Mouse (Mus musculus) embryonic facial prominence, embryonic 13.5 days (tissue): ENCODE data around the gene Gm10840. TPM values are rescaled to one million over a fixed set of nuclear protein-coding genes. Genes with fewer than 3 reads are reported as not detected.
A peak's percentile ranks its signal among the peaks of the same experiment; 100 is the strongest.

Experiments
- ATAC-seq: fragments of 200-750 bp; cut with Nextera tagmentation; 2 replicates; pipeline ENCODE4 v1.8.0; 2017; ENCODE audit warnings: low read depth; ENCODE audit not compliant: insufficient number of reproducible peaks, insufficient read depth, low FRiP score, low TSS enrichment
- H3K27ac ChIP-seq: fragments of 300-500 bp; sonication (generic); 2 replicates; pipeline ENCODE4 v1.5.1; 2015; ENCODE audit warnings: moderate library complexity, mild to moderate bottlenecking, inconsistent platforms
- H3K27me3 ChIP-seq: fragments of 300-500 bp; sonication (generic); 2 replicates; pipeline ENCODE4 v1.6.1; 2015; ENCODE audit warnings: mild to moderate bottlenecking, inconsistent platforms
- H3K36me3 ChIP-seq: fragments of 300-500 bp; sonication (generic); 2 replicates; pipeline ENCODE4 v1.6.1; 2015; ENCODE audit warnings: mild to moderate bottlenecking, inconsistent platforms
- H3K4me1 ChIP-seq: fragments of 300-500 bp; sonication (generic); 2 replicates; pipeline ENCODE4 v1.6.1; 2015; ENCODE audit warnings: inconsistent platforms
- H3K4me2 ChIP-seq: fragments of 300-500 bp; sonication (generic); 2 replicates; pipeline ENCODE4 v1.6.1; 2015; ENCODE audit warnings: moderate library complexity, mild to moderate bottlenecking, inconsistent platforms
- H3K4me3 ChIP-seq: fragments of 300-500 bp; sonication (generic); 2 replicates; pipeline ENCODE4 v1.5.1; 2015; ENCODE audit warnings: mild to moderate bottlenecking, inconsistent platforms
- H3K9ac ChIP-seq: fragments of 300-500 bp; sonication (generic); 2 replicates; pipeline ENCODE4 v1.6.1; 2015; ENCODE audit warnings: mild to moderate bottlenecking, inconsistent platforms
- H3K9me3 ChIP-seq: fragments of 300-500 bp; sonication (generic); 2 replicates; pipeline ENCODE4 v1.6.1; 2016; ENCODE audit warnings: inconsistent platforms
- WGBS: fragments of 180-500 bp; shearing (Covaris S2); methylation state at CpG from one replicate; pipeline ENCODE4 v1.1.7; 2015; ENCODE audit warnings: mixed read lengths; 5-methylcytosine and 5-hydroxymethylcytosine counted together
- polyA plus RNA-seq: library from polyadenylated mRNA; unstranded; fragments of >200 nt; fragmentation: Nextera tagmentation; extraction: Ambion mirVana; gene quantifications from 2 replicates; pipeline ENCODE4 v1.2.1, GENCODE M21; 2015

Gm10840 gene
- polyA plus RNA-seq, 1 experiment from 2014 or later, result not detected

GRCm38 (mm10) chr11:106152132-106152531, 8.5 kb upstream of the Gm10840 start:
- Histone ChIP-seq H3K4me1 (peaks cover 14% of the 10 kb centered on the region), H3K4me3 (no peak overlapping the region), H3K36me3 (peaks cover 94% of the 10 kb centered on the region), H3K4me2 (no peak overlapping the region), H3K27me3 (no peaks in the 10 kb centered on the region), H3K9ac (no peak overlapping the region), H3K9me3 (no peaks in the 10 kb centered on the region), H3K27ac (no peak overlapping the region)
- WGBS, result 79% methylated on average over 8 of the region's 8 CpGs
- ATAC-seq, result no peak

DNA sequence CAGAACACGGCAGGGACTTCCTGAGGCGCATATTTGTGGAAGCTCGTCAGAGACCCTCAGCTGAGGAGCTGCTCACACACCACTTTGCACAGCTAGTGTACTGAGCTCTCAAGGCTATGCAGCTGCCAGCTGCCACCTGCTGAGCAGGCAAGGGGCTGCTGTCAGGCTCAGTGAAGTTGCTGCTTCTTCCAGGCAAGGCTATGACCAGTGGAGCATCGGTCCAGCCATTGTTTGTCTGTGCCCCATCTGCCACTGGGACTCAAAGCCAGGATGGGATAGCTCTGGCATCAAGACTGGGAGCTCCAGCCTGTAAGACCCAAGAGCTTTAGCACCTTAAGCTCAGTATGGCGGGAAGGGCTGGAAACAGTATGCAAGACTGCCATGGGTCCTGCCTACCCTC, 6.6 kb upstream of the Gm10840 start:
- H3K9me3 ChIP-seq, result no peaks in the 10 kb centered on the region
- H3K4me1 ChIP-seq, result peaks cover 33% of the 10 kb centered on the region
- H3K36me3 ChIP-seq, result peaks cover 93% of the 10 kb centered on the region
- H3K9ac ChIP-seq, result no peak overlapping the region
- 0 out of 2 replicates have a peak overlapping the region, but pooled peaks have one; percentile 4 for H3K27ac ChIP-seq
- no peak overlapping the region for H3K4me3 ChIP-seq
- H3K4me2 ChIP-seq, result no peak overlapping the region
- no peak for ATAC-seq
- 86% methylated on average over 5 of the region's 5 CpGs for WGBS
- H3K27me3 ChIP-seq, result no peaks in the 10 kb centered on the region

- Histone ChIP-seq H3K9me3 (no peaks in the 10 kb centered on the region), H3K27me3 (no peaks in the 10 kb centered on the region), H3K27ac (no peak overlapping the region), H3K4me1 (peaks cover 35% of the 10 kb centered on the region), H3K4me3 (no peak overlapping the region), H3K4me2 (no peak overlapping the region), H3K9ac (no peak overlapping the region), H3K36me3 (peaks cover 86% of the 10 kb centered on the region)
- no peak for ATAC-seq
- 79% methylated on average over 2 of the region's 2 CpGs for WGBS
These were observed 5.9 kb upstream of the Gm10840 start for GRCm38 (mm10) chr11:106154770-106155169.

GRCm38 (mm10) chr11:106155761-106156160, 4.9 kb upstream of the Gm10840 start:
- H3K4me2 ChIP-seq, result no peak overlapping the region
- ATAC-seq, result no peak
- H3K9me3 ChIP-seq, result no peaks in the 10 kb centered on the region
- H3K4me1 ChIP-seq, result peaks cover 38% of the 10 kb centered on the region
- H3K4me3 ChIP-seq, result no peak overlapping the region
- no peaks in the 10 kb centered on the region for H3K27me3 ChIP-seq
- WGBS, result 49% methylated on average over 3 of the region's 3 CpGs
- peaks cover 76% of the 10 kb centered on the region for H3K36me3 ChIP-seq
- no peak overlapping the region for H3K9ac ChIP-seq
- H3K27ac ChIP-seq, result no peak overlapping the region

DNA sequence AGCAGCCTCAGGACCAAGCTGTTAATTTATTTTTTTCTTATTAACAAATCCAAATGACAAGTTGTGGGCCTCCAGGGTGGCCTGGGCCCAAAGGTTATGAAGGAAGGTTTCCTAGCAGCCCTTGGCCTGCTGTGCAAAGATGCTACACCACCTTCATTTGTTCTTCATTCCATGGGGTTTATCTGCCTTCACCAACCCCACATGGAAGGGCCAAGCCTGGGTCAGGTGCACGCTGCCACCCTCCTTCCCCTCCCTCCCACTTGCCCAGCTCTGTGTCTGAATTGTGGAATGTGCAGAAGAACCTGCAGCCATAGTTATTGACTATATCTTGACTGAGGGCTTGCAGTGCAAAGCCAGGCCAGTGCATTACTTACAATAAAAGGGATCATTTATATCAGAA, 4.4 kb upstream of the Gm10840 start:
- ATAC-seq, result no peak

DNA sequence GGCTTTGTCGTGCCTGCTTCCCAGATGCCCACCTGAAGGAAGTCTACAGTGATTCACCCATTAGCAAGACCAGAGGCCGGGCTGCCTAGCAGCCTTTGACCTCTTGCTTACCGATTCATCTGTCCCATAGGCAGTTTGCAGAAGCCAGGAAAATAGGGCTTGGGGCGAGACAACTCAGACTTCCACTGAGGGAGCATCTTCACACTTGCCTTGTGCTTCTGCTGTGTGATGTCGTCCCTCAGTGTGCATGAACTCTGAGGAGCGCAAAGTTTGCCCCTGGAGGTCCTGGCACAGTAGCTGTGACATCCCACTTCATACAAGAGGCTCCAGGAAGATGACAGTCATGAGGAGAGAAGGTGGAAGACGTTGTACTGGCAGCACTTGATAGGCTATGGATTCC, 3.5 kb upstream of the Gm10840 start:
- no peak overlapping the region for H3K4me2 ChIP-seq
- H3K27ac ChIP-seq, result peak overlapping the region; percentile 33; the same call in 1 of the 2 replicates
- H3K9ac ChIP-seq, result 0 out of 2 replicates have a peak overlapping the region, but pooled peaks have one; percentile 41
- H3K27me3 ChIP-seq, result no peaks in the 10 kb centered on the region
- no peaks in the 10 kb centered on the region for H3K9me3 ChIP-seq
- H3K4me3 ChIP-seq, result no peak overlapping the region
- WGBS, result 88% methylated on average over 7 of the region's 7 CpGs
- peaks cover 62% of the 10 kb centered on the region for H3K36me3 ChIP-seq
- H3K4me1 ChIP-seq, result peaks cover 52% of the 10 kb centered on the region
- ATAC-seq, result no peak

More for the DNA sequence above, 4.4 kb upstream of the Gm10840 start:
- H3K9ac ChIP-seq, result no peak overlapping the region
- H3K27me3 ChIP-seq, result no peaks in the 10 kb centered on the region
- WGBS, result 83% methylated on average over 1 of the region's 1 CpGs
- peak overlapping the region; percentile 1; the same call in 1 of the 2 replicates for H3K4me3 ChIP-seq
- H3K9me3 ChIP-seq, result no peaks in the 10 kb centered on the region
- H3K4me2 ChIP-seq, result no peak overlapping the region
- H3K4me1 ChIP-seq, result peaks cover 43% of the 10 kb centered on the region
- peak overlapping the region; percentile 48; the same call in 1 of the 2 replicates for H3K27ac ChIP-seq
- peaks cover 71% of the 10 kb centered on the region for H3K36me3 ChIP-seq

GRCm38 (mm10) chr11:106158081-106158929, 2.3 kb upstream of the Gm10840 start:
- 59% methylated on average over 14 of the region's 14 CpGs for WGBS
- Histone ChIP-seq H3K4me1 (peaks cover 54% of the 10 kb centered on the region), H3K9me3 (no peaks in the 10 kb centered on the region), H3K4me2 (peak overlapping the region; percentile 79), H3K9ac (peak overlapping the region; percentile 98), H3K4me3 (peak overlapping the region; percentile 82), H3K36me3 (peaks cover 54% of the 10 kb centered on the region), H3K27ac (peak overlapping the region; percentile 99), H3K27me3 (no peaks in the 10 kb centered on the region)
- ATAC-seq, result no peak

DNA sequence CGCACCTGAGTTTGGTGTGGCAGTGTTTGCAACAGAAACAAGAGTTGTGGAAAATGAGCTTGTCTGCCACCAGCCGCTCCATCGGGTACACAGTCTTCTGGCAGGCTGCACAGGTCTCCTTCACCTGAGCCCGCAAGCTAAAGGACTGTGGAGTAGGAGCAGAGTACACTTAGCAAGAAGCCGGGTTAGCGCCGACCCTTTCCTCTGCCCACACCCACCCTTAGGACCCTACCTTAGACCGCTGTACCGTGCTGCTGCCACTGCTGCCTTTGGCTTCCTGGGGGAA, 1.8 kb upstream of the Gm10840 start:
- Histone ChIP-seq H3K4me3 (peak overlapping the region; percentile 82), H3K36me3 (peaks cover 54% of the 10 kb centered on the region)

DNA sequence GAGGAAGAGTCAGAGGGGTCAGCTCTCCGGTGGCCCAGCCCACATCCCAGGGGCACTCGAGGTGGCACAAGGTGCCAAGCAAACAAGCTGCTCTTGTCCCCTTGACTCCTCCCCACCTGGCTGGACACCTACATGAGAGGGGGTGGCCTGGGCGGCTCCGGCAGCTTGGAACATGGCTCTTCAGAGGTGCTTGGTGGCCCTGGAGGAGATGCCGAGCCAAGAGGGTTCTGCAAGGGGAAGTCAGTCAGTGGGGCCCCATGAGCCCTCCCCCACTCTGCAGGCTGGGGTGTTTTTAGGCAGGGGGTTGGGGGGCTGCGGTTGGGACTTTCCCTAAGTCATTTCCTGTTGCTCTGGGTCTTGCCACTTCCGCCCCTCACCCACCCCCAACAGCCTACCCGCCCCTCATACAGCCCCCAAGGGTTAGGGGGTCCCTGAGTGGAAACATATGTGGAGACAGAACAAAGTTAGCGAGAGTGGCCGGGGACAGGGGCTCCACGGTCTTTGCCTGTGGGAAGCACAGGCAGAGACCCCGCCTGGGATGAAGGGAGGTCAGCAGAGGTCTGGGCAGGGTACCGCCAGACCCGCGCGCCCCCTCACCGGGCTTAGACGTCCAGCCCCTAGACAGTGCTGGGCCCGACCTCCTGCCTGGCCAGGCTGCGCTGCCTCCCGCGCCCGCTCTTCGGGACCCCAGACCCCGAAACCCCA, 1.3 kb upstream of the Gm10840 start:
- H3K9ac ChIP-seq, result peak overlapping the region; percentile 98
- no peaks in the 10 kb centered on the region for H3K27me3 ChIP-seq
- H3K27ac ChIP-seq, result peak overlapping the region; percentile 99
- WGBS, result under 1% methylated on average over 25 of the region's 25 CpGs
- H3K36me3 ChIP-seq, result peaks cover 54% of the 10 kb centered on the region
- H3K9me3 ChIP-seq, result no peaks in the 10 kb centered on the region
- peaks cover 54% of the 10 kb centered on the region for H3K4me1 ChIP-seq
- H3K4me3 ChIP-seq, result peak overlapping the region; percentile 82
- ATAC-seq, result peak; percentile 50; the same call in 1 of the 2 replicates
- H3K4me2 ChIP-seq, result peak overlapping the region; percentile 79

More for the DNA sequence above, 1.8 kb upstream of the Gm10840 start:
- Histone ChIP-seq H3K9me3 (no peaks in the 10 kb centered on the region), H3K27me3 (no peaks in the 10 kb centered on the region), H3K27ac (peak overlapping the region; percentile 99), H3K4me2 (peak overlapping the region; percentile 79), H3K9ac (peak overlapping the region; percentile 98), H3K4me1 (peaks cover 54% of the 10 kb centered on the region)
- ATAC-seq, result no peak
- WGBS, result 24% methylated on average over 9 of the region's 9 CpGs

DNA sequence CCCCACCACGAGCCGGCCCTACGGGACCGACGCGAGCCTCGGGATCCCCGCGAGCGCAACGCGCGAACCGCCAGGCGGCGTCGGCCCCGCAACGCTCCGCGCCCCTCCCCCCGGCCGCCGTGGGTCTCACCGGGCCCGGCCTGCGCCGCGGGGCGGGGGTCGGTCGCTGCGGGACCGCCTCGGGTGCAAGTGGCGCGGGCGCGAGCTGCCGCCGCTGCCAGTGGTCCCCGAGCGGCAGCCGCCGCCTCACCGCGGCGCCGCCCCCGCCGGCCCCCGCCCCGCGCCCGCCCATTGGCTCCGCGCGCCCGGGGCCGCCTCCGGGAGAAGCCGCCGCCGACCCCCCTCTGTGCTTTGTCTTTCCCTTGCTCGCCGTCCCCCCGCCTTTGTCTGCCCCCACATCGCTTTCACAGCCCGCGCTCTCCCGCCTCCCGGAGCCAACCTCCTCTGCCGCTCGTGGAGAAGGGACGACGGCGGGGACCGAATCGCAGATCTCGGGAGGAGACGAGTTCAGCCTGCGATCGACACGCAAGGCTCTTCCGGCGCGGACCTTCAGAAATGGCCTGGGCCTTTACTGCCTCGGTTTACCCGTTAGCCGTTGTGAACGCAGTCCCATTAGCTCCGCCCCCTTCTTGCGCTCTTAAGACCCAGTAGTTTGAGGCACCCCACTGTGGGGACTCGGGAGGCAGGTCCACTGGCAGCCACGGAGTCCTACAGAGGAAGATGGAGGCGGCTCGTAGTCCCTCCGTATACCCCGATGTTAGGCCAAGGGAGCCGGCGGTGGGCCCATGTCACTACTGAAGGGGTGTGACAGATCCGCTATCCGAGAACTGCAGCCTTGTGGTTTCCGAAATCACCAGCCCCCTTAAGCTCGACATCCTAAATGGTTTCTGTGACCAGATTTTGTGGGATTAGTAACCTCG, 469 bp upstream of the Gm10840 start:
- H3K9ac ChIP-seq, result peak overlapping the region; percentile 98
- H3K27ac ChIP-seq, result peak overlapping the region; percentile 99
- H3K36me3 ChIP-seq, result peaks cover 54% of the 10 kb centered on the region
- WGBS, result under 1% methylated on average over 76 of the region's 106 CpGs
- peak overlapping the region; percentile 82 for H3K4me3 ChIP-seq
- ATAC-seq, result peak; percentile 72
- no peaks in the 10 kb centered on the region for H3K27me3 ChIP-seq
- peak overlapping the region; percentile 79 for H3K4me2 ChIP-seq
- peaks cover 54% of the 10 kb centered on the region for H3K4me1 ChIP-seq
- no peaks in the 10 kb centered on the region for H3K9me3 ChIP-seq

GRCm38 (mm10) chr11:106162237-106162636, 1.6 kb downstream of the Gm10840 start:
- no peak overlapping the region for H3K4me2 ChIP-seq
- peaks cover 40% of the 10 kb centered on the region for H3K4me1 ChIP-seq
- peaks cover 54% of the 10 kb centered on the region for H3K36me3 ChIP-seq
- WGBS, result 66% methylated on average over 2 of the region's 2 CpGs
- peak overlapping the region; percentile 99 for H3K27ac ChIP-seq
- H3K9me3 ChIP-seq, result no peaks in the 10 kb centered on the region
- H3K9ac ChIP-seq, result no peak overlapping the region
- H3K27me3 ChIP-seq, result no peaks in the 10 kb centered on the region
- no peak for ATAC-seq
- no peak overlapping the region for H3K4me3 ChIP-seq
